Mouse (Mus musculus) lung, postnatal 4 days (tissue): ENCODE measurements around the gene Rbm19.

ENCODE experiments used
- DNase-seq, 2 experiments: peaks; one replicate each; pipeline ENCODE4 v3.0.0; 2021

The Rbm19 gene

DNA sequence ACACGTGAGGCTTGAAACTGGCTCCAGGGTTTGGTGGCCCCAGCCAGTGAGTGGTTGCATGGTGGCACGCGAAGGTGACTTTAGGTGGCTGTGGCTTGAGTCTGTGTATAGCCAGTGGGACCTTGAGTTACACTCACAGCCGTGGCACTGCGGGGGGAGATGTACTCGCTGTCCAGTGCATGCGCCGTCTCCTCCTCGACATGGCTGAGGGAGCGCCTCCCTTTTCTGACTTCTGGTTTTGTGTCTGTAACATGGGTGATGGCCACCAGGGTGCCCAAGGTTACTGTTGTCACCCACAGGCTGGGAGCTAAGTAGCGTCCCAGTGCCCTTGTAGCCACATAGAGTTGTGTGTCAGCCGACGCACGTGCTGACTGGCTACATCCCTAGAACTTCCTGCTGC is 19.1 kb downstream of the Rbm19 start:
- DNase-seq = no peak

DNA sequence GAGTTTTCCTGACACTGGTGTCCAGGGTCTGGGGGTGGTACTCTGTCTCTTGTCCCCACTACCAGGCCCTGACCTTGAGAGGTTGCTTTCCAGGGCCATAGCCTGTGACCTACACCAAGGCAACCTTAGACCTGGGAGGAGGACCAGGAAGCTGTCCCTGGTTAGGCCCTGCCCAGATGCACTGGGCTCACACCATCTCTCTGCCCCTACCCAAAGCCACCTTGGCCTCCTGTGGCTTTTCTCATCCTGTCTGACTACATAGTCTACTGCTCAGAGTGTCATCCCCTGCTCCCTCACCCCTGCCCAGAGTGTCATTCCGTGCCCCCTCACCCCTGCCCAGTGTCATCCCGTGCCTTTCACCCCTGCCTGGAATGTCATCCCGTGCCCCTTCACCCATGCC is 19.6 kb downstream of the Rbm19 start:
- no peak for DNase-seq

DNA sequence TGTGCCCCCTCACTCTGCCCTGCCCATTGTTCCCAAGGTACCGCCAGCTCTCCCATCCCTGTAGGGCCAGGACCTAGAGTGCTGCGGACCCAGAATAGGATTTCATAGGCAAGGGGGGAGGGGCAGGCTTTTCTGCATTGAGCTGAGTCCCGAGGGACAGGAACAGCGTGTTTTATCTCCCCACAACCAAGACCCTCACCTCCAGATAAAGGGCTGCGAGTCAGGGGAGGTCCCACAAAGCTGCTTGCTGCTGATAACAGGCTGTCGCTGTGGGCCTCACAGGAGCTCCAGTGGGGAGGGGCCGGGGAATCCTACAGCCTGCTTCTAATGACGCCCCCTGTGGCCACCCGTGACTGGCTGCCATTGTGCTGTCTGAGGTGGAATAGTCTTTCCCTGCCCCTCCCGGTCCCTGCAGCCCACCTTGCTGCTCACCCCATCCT is 20.0 kb downstream of the Rbm19 start:
- no peak for DNase-seq

DNA sequence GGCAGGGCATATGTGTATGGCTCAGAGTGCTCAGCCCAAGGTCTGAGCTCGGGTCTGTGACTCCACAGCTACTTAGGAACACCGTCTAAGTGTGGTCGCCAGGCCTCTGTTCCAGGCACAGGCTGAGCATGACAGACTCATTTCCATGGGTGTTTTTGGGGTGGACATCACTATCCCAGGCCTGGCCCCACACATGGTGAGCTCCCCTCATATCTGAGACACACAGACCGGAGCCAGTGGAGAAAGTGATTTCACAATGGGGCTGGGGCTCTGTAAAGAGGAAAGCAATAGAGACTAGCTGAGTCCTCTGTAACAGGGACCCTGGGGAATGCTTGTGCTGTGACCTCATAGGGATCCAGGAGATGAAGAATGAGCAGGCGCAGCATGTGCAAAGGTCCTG is 20.8 kb downstream of the Rbm19 start:
- no peak for DNase-seq

DNA sequence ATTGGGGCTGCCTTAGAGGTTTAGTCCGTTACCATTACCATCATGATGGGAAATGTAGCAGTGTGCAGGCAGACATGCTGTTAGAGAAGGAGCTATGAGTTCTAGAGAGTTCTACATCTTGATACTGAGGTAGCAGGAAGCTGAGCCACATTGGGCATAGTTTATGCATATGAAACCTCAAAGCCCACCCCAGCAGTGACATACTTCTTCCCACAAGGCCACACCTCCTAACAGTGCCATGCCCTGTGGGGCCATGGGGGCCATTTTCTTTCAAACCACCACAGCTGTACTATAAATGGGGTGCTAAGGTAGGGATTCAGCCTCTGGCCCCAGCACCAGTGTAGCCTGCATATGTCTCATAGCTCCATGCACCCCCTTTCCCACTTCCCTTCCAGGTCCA is 21.6 kb downstream of the Rbm19 start:
- no peak for DNase-seq

DNA sequence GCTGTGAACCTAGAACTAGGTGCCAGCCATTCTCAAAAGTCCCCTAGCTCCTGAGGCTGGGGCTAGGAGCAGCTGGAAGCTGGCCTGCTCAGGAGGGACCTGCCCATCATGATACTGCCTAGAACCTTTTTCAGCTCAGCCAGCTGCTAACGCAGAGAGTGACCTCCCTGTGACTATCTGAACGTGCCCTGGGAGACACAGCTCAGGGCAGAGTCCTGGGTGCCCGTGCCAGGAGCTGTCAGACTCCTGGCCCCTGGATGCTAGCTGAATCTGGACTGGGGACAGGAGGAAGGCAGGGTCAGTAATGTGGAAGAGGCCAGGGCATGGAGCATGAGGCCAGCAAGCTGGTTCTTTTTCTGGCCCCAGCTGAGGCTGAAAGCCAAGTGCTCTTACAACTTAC is 22.1 kb downstream of the Rbm19 start:
- no peak for DNase-seq

DNA sequence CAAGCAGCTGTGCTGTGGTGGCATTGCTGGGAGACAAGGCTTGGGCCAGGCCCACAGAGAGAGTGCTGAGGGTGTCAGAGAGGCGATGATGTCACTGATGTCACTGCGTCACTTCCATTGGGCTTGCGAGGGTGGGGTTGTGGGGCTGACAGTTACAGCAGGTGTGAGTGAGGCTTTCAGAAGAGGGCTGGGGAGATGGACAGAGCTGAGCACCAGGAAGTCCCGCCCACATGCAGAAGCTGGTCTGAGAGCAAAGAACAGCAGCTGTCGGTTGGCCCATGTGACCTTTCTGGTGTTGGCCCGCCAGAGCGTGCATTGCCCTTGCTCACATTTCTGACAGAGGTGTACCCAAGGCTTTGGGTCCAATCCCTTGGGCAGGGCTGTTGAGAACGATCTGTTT is 23.0 kb downstream of the Rbm19 start:
- DNase-seq = peak in 1 of 2 experiments; percentile 37

DNA sequence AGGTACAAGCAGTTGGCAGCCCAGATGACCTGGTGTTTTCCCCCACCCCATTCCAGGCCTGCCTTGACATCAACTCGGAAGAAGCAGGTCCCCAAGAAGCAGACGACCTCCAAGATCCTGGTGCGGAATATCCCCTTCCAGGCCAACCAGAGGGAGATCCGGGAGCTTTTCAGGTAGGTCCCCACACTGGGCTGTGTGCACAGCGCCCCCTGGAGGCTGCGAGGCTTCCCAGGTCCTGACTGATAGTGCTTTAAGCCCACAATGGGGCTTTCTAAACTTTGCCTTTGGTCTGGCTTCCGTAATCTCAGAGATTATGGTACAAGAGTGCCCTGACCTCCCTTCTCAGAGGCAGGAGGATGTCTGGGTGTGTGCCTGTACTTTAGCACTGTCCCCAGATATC is 27.7 kb downstream of the Rbm19 start:
- DNase-seq = no peak

DNA sequence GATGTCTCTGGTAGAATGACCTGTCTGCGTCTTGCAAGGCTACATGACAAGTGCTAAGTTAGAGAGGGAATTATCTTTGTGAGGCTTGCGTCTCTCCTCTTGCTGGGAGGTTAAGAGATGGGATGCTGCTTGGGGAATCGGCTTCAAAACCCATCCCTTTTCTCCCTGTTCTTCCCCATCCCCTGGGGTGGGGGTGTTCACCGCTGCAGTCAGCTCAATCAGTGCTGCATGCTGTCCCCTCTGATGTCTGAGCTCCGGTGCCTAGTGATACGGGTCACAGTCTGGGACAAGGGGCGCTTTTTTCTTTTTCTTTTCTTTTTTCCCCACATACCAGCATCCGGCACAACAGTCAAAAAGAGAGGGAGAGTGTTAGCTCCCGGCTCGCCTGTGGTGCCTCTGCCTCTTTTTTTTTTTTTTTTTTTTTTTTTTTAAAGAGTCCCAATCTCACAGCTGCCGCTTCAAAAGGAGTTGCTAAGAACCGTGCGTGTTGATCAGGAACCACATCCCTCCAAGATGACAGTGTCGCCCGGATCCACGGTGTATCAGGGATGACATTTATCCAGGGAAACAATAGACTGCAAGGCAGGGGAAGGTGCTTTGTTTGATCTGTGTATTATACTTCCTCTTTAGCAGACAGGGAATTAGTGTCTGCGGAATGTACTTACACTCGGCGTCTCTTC is 29.2 kb downstream of the Rbm19 start:
- no peak for DNase-seq

DNA sequence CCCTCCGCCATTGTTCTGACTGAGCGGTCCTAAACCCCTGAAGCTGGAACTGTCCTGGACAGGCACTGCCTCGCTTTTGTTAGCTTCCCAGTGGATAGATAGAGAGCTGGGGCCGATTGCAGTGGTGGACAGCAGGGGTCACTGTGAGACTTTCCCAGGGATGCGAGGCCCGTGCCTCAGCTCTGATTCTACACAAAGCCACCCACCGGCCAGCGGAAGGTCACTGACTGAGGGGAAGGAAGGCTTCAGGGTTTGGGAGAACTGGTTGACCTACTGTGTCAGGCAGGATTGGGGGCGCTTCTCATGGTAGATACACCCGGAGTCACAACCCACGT is 29.8 kb downstream of the Rbm19 start:
- peak; percentile 56 to 63 for DNase-seq

DNA sequence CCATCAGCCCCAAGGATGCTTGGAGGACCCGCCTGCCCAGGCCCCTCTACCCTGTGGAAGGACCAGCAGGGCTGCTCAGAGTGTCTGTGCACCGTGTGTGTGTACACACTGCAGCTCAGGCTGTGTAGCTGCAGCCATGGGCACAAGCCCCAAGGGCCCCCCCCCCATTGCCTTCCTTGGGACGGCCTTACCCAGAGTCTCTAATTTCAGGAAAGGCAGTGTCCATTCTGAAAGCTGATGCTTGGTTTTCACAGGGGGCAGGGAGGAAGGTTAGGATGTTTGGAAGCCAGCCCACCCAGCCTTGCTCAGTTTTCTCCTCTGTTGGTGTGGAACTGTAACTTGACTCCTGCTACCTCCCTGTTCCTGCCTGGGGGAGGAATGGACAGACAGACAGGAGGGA is 30.6 kb downstream of the Rbm19 start:
- DNase-seq = no peak

DNA sequence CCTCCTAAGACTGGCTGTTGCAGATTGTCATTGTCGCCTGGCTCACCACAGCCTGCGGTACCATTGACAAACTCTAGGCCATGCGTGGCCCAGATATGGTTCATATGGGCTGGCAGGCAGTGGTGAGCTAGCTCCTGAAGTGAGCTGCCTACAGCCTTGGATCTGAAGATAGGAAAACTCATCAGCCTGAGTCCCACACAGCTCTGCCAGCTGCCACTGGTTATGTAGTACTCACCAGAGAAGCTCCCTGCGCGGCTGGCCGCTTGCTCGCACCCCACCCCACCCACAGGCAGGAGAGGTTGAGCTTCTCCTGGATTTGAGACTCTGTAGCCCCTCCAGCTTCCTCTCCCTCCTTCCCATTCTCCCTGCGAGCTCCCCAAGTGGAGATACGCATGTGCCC is 32.0 kb downstream of the Rbm19 start:
- no peak for DNase-seq

DNA sequence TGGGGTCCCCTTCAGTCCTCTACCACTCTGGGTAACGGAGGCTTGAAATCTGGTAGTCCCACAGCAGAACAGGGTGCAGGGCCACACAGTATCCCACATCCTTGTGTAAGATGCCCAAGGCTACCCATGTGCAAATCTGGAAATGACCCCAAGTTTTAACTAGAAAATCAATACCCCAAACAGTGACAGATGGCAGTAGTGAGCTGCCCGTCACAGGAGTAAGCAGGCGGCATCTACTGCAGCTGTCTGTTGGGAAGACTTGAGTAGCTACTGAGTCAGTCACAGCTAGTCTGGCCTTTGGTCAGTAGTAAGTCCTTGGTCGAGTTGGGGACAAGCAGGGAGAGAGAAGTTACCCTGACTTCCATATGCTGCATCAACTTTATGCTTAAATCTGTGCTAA is 34.9 kb downstream of the Rbm19 start:
- DNase-seq = no peak

DNA sequence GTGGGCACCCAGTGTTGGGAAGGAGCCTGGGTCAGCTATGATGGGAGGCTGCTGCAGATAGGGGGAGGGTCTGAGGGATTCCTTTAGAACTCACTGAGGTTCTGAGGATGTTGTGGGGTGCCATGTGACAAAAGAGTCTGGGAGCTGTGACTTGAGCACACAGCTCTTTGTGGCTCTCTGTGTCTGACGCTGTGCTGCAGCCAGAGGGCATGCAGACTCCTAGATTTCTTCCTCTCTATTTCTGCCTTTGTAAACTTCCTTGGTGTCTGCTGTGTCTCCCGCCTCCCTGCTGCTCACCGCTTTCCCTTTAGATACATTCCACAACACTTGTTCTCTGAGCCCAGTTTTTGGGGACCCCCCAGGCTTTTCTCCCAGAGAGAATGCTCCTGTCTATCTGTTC is 36.9 kb downstream of the Rbm19 start:
- DNase-seq = no peak

DNA sequence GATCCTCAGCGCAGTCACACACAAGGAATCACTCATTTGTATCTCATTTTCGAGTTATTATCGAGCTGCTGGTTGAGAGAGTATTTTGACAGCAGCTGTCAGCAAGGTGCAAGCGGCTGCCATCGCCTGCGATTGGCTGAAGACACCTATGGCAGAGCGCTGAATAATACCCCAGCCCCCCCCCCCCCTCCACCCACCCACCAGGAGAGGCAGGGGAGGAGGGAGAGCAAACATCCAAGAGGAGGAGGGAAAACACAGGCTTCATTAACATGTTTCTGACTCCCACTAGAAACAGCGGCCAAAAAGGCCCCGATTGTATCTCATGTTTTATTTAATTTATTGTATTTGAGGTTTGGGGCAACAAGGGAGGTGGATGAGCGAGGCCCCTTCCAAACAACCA is 39.4 kb downstream of the Rbm19 start:
- DNase-seq = no peak

DNA sequence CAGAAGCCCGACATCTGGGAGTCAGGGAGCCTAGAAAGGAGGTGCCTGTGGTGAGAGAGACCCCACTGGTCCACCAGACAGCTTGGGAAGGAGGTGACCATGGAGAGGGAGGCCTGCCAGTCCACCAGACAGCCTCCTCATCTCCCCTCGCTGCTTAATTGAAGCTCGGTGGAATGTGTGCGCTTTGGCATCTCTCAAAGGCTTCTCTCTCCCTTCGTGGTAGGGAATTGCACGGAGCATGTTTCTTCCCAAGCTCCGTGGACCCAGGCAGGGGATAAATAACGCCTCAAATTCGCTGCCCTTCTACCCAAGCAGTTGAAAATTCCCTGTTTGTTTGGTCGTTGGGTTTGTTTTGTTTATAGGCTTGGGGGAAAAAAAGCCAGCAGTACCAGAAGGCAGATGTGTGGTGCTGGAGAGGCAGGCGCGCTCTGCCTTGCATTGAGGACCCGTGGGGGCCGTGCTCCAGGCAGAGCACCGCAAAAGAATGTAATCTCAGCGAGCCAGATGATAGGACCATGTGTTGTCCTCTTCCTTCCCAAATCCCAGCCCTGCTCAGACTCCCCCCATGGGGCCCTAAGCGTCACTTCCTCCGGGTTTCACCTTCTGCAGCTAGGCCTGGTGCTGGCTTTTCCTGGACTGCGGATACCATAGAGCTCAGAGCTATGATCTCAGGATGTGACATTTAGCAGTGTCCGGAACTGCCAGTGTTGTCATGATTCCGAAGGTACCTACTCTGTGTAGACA is 40.1 kb downstream of the Rbm19 start:
- peak; percentile 25 to 38 for DNase-seq

DNA sequence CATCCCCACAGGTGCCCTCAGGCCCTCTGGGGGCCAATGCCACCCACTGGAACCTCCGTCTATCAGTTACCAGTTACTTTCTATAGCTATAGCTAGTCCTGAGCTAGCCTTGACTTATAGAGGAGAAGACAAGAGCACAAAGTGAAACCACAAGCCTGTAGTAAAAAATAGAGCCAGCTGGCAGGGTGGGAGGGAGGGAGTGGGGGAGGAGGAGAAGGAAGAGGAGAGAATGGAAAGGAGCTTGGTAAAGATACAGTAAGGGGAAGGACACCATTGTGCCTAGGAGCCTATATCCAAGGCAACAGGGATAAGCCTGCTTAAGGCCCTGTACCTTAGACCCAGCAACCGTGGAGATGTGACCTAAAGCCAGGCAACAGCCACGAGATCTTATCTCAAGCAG is 40.9 kb downstream of the Rbm19 start:
- DNase-seq = no peak

DNA sequence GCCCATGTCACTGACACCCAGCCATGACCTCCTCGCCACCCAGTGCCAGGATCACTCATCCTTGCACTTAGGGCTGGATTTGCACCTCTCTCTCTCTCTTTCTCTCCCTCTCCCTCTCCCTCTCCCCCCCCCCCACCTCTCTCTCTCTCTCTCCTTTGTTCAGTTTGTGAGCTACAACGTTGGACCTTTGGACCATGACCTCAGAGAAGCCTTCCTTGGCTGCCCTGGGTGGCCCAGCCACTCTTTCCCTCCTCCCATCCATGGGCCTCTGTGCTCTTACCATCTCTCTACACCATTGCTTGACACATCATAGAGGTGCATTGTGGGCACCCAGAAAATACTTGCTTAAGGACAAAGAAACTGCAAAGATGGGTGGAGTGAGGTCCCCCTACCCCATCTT is 42.2 kb downstream of the Rbm19 start:
- DNase-seq = no peak

DNA sequence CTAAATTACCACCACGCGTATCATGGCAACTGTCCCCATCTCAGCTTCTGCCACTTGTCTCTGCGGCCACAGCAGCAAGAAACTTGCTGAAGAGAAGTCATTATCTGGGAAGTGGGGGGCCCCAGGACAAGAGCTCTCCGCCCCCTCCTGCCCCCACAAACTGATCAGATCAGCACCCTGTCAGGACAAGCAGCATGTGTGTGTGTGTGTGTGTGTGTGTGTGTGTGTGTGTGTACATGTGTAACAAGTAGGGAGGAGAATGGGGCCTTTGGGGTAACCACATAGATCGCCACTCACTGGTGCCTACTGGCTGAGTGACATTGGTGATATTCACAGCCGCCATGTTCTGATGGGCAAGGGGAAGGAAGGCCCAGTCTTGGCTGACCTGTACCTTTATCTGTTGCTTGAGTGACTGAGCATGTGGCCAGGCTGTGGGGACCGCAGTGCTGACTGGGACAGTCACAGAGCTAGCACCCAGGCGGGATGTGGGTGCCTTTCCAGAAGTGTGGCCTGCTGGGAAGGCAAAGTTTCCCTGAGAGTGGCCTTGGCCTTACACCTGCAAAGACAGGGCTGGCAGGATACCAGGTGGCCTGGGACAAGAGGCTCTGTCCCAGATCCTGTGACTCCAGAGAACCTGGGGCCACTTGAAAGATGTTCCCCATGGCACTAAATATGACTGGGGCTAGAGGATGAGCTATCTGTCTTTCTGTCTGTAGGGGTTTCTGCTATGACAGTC is 44.8 kb downstream of the Rbm19 start:
- no peak for DNase-seq

DNA sequence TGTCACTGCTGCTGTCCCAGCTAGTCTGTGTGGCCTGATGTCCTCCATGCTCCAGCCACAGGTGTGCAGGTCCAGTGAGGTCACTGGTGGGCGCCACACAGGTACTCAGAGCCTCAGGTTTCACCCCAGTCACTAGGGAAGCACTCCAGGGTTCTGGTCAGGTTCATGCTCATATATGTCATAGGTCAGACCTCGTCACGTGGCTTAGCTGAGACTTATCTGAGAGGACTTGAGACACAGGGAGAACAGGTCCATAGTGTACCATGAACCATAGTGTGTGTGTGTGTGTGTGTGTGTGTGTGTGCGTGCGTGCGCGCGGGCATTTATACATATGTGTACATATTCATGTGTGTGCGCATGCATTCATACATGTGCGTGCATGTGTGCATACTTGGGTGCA is 46.4 kb downstream of the Rbm19 start:
- DNase-seq = no peak

DNA sequence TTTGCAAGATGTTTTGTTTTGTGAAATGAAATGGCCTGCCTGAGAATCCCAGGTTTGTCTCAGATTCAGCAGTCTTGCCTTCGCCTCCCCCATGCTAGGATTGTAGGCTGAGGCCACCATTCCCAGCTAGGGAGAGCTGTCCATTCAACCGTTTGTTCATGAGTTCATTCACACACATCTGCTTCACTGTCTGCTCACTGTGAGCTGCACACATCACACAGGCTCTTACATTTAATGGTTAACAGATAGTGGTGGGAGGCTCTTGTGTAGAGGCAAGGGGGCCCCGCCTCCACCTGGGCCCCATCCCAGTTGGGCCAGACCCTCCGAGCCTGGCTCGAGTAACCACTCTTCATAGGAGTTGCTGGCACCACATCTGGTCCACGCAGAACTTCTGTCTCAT is 47.2 kb downstream of the Rbm19 start:
- DNase-seq = no peak

DNA sequence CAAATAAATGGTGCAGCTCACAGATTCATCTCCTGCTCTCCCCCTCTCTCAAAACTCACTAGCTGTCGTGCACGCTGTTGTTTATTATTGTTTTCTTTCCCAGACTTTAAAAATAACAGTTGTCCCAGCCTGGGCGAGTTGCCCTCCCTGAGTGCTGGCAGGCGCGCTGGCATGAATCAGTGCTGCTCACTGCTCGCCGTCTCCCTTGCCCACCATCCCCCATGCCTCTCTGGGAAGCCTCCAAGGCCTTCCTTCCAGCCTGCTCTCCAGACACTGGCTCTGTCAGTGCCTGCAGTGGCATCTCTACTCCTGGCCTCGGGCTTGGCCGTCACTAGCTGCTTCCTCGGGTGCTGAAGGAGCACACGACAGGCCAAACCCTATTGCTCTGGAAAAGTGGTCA is 48.2 kb downstream of the Rbm19 start:
- DNase-seq = peak; percentile 26 to 49

DNA sequence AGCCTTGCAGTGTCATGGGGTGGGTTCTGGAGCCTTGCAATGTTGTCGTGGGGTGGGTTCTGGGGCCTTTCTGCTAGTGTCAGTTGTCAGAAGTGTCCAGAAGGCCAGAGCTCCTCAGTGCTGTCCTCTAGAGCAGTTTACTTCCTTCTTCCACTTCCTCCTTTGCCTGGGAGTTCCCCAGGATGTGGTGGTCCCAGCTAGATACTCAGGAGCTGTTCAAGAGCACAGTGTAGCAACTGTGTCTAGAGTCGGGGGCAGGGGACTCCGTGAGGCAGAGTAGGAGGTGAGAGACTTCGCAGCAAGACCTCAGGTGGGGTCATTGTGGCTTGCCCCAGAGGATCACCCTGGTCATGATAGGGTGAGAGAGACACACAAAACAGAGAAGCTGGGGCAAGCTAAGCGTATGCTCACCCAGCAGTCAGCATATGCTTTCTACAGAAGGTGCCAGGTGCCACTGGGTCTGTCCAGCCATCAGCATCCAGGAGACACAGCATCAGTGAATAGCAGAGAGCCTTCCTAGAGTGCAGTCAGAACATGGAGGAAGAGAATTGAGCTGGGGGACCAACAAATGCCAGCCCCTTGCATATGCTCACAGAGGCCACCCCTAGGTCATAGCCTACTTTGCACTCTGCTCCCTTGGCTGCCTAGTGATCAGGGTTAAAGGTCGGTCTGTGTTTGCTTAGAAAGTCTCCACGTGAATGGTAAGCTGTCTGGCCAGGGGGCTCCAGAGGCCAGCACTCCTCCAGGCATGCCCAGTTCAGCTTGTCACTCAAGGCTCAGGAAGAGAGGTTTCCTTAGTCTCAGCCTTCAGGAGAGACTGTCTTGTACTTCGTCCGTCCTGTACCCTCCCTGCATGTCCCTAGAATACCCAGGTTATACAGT is 49.0 kb downstream of the Rbm19 start:
- peak in 1 of 2 experiments; percentile 12 for DNase-seq
